Mouse (Mus musculus) CH12.LX (cell line): ENCODE measurements around the gene Akt3. TPM values are rescaled to one million over a fixed set of nuclear protein-coding genes. Genes with fewer than 3 reads are reported as not detected.

ENCODE experiments used
- DNase-seq: peaks from one replicate; pipeline ENCODE4 v3.0.0-alpha.2; 2013; ENCODE audit errors: extremely low read depth
- H3K27ac ChIP-seq: 2 replicates; pipeline ENCODE4 v1.5.1; 2012; ENCODE audit warnings: low read depth, mild to moderate bottlenecking, control low read depth, moderate library complexity; ENCODE audit not compliant: insufficient read depth
- H3K27me3 ChIP-seq: replicated peaks from 2 replicates; pipeline ENCODE3; 2012; ENCODE audit warnings: inconsistent platforms
- H3K36me3 ChIP-seq, 2 experiments: replicated peaks in 1 of 2; 2 replicates each; pipeline versions ENCODE3 to v1.6.1; 2012; ENCODE audit warnings: inconsistent platforms in 1 of 2, low read length in 1 of 2, mild to moderate bottlenecking in 1 of 2, mixed read lengths in 1 of 2, moderate library complexity in 1 of 2; ENCODE audit not compliant: control insufficient read depth in 1 of 2, insufficient read depth in 1 of 2
- H3K4me1 ChIP-seq, 2 experiments: 2 replicates each; pipeline ENCODE4 v1.6.1; 2012; ENCODE audit warnings: inconsistent platforms in 1 of 2, moderate library complexity in 1 of 2; ENCODE audit not compliant: insufficient read depth in 2 of 2, control insufficient read depth in 1 of 2
- H3K4me2 ChIP-seq: 2 replicates; pipeline ENCODE4 v1.6.1; 2012; ENCODE audit warnings: low read depth, mild to moderate bottlenecking, control low read depth; ENCODE audit not compliant: poor library complexity, insufficient read depth, severe bottlenecking
- H3K4me3 ChIP-seq, 3 experiments: fragments of 150-350 bp in 1 of 3; sonication (generic) in 1 of 3; replicated peaks in 1 of 3; 2 replicates each; pipeline versions ENCODE3 to v1.5.1; 2011 to 2012; ENCODE audit warnings: low read depth in 2 of 3, low read length in 2 of 3, mild to moderate bottlenecking in 2 of 3, moderate library complexity in 2 of 3, control low read depth in 1 of 3, improper control_type of control experiment in 1 of 3, inconsistent platforms in 1 of 3, mixed read lengths in 1 of 3; ENCODE audit not compliant: poor library complexity in 1 of 3
- H3K79me2 ChIP-seq: replicated peaks from 2 replicates; pipeline ENCODE4 v1.6.1; 2012; ENCODE audit warnings: mild to moderate bottlenecking, moderate library complexity; ENCODE audit not compliant: control insufficient read depth, poor library complexity, insufficient read depth, severe bottlenecking; ENCODE audit errors: extremely low read depth
- H3K9ac ChIP-seq: 2 replicates; pipeline ENCODE4 v1.6.1; 2012; ENCODE audit warnings: low read depth, mild to moderate bottlenecking, control low read depth, moderate library complexity; ENCODE audit not compliant: insufficient read depth
- H3K9me3 ChIP-seq: replicated peaks from 2 replicates; pipeline ENCODE3; 2012; ENCODE audit warnings: low read length, inconsistent platforms, mixed read lengths
- BHLHE40 ChIP-seq: IDR thresholded peaks from 2 replicates; pipeline ENCODE4 v1.6.1; 2011; ENCODE audit warnings: mild to moderate bottlenecking, low read depth, low read length, improper control_type of control experiment
- CHD2 ChIP-seq: IDR thresholded peaks from 2 replicates; pipeline ENCODE4 v1.6.1; 2011; ENCODE audit warnings: low read length, improper control_type of control experiment
- ELF1 ChIP-seq: IDR thresholded peaks from 2 replicates; pipeline ENCODE4 v1.6.1; 2014; ENCODE audit warnings: low read depth, mild to moderate bottlenecking, inconsistent platforms, low read length, improper control_type of control experiment
- IRF4 ChIP-seq: IDR thresholded peaks from 2 replicates; pipeline ENCODE4 v1.6.1; 2014; ENCODE audit warnings: low read depth, mild to moderate bottlenecking, inconsistent platforms, low read length, improper control_type of control experiment
- JUND ChIP-seq: conservative IDR thresholded peaks from 2 replicates; pipeline ENCODE4 v1.6.1; 2011; ENCODE audit warnings: low read depth, low read length, improper control_type of control experiment
- KAT2A ChIP-seq: IDR thresholded peaks from 2 replicates; pipeline ENCODE4 v1.6.1; 2012; ENCODE audit warnings: low read length, improper control_type of control experiment, inconsistent platforms; ENCODE audit not compliant: insufficient replicate concordance
- MAX ChIP-seq: IDR thresholded peaks from 2 replicates; pipeline ENCODE4 v1.6.1; 2011; ENCODE audit warnings: low read length, improper control_type of control experiment
- MAZ ChIP-seq: IDR thresholded peaks from 2 replicates; pipeline ENCODE4 v1.6.1; 2012; ENCODE audit warnings: low read depth, mild to moderate bottlenecking, inconsistent platforms, low read length, improper control_type of control experiment, moderate library complexity
- MXI1 ChIP-seq: IDR thresholded peaks from 2 replicates; pipeline ENCODE4 v1.6.1; 2011; ENCODE audit warnings: mild to moderate bottlenecking, low read depth, low read length, improper control_type of control experiment
- MYC ChIP-seq: IDR thresholded peaks from 2 replicates; pipeline ENCODE4 v1.6.1; 2011; ENCODE audit warnings: low read depth, mild to moderate bottlenecking, improper control_type of control experiment, low read length
- NELFE ChIP-seq: IDR thresholded peaks from 2 replicates; pipeline ENCODE4 v1.6.1; 2011; ENCODE audit warnings: low read depth, low read length, improper control_type of control experiment
- NRF1 ChIP-seq: IDR thresholded peaks from 2 replicates; pipeline ENCODE4 v1.6.1; 2014; ENCODE audit warnings: low read depth, mild to moderate bottlenecking, inconsistent platforms, low read length, improper control_type of control experiment, moderate library complexity
- POLR2A ChIP-seq: IDR thresholded peaks from 2 replicates; pipeline ENCODE4 v1.6.1; 2011; ENCODE audit warnings: low read depth, mild to moderate bottlenecking, improper control_type of control experiment, low read length
- RAD21 ChIP-seq: IDR thresholded peaks from 2 replicates; pipeline ENCODE4 v1.6.1; 2011; ENCODE audit warnings: low read depth, mild to moderate bottlenecking, low read length, improper control_type of control experiment, moderate library complexity
- SMC3 ChIP-seq: IDR thresholded peaks from 2 replicates; pipeline ENCODE4 v1.6.1; 2011; ENCODE audit warnings: low read depth, low read length, improper control_type of control experiment
- TBP ChIP-seq: conservative IDR thresholded peaks from 2 replicates; pipeline ENCODE4 v1.6.1; 2011; ENCODE audit warnings: low read depth, low read length, improper control_type of control experiment
- TCF12 ChIP-seq: IDR thresholded peaks from 2 replicates; pipeline ENCODE4 v1.6.1; 2014; ENCODE audit warnings: low read depth, mild to moderate bottlenecking, inconsistent platforms, low read length, improper control_type of control experiment
- UBTF ChIP-seq: IDR thresholded peaks from 2 replicates; pipeline ENCODE4 v1.6.1; 2012; ENCODE audit warnings: low read depth, mild to moderate bottlenecking, inconsistent platforms, low read length, improper control_type of control experiment, moderate library complexity
- USF1 ChIP-seq: IDR thresholded peaks from 2 replicates; pipeline ENCODE4 v1.6.1; 2014; ENCODE audit warnings: low read depth, mild to moderate bottlenecking, inconsistent platforms, low read length, improper control_type of control experiment
- ZKSCAN1 ChIP-seq: IDR thresholded peaks from 2 replicates; pipeline ENCODE4 v1.6.1; 2012; ENCODE audit warnings: low read depth, inconsistent platforms, low read length, improper control_type of control experiment, borderline replicate concordance
- ZMIZ1 ChIP-seq: IDR thresholded peaks from 2 replicates; pipeline ENCODE4 v1.6.1; 2012; ENCODE audit warnings: low read depth, mild to moderate bottlenecking, inconsistent platforms, low read length, improper control_type of control experiment
- dilution Hi-C: fragments of 300-500 bp; cut with MboI; formaldehyde crosslinking; loops from 2 replicates; pipeline ENCODE4 v1.14.3; 2020; ENCODE audit warnings: low sequenced_read_pairs; ENCODE audit not compliant: extremely low pct_unique_long_range_greater_than_20kb, extremely low pct_ligation_motif_present
- in situ Hi-C: fragments of 300-500 bp; cut with MboI; formaldehyde crosslinking; loops from 3 replicates; pipeline ENCODE4 v1.14.3; 2019; ENCODE audit warnings: low sequenced_read_pairs, low pct_ligation_motif_present, low pct_unique_long_range_greater_than_20kb, mixed read lengths
- polyA plus RNA-seq: library from polyadenylated mRNA; unstranded; fragments of >175 nt; gene quantifications from 2 replicates; pipeline ENCODE4 v1.2.1, GENCODE M21; 2012; ENCODE audit warnings: low read depth; ENCODE audit not compliant: insufficient read length
- total RNA-seq, 2 experiments: library from RNA; depleted of rRNA; stranded (reverse); fragments of 300-350 nt in 1 of 2; fragments of >200 nt in 1 of 2; gene quantifications; 2 replicates each; pipeline ENCODE4 v1.2.3; 2012 to 2014

Gene Akt3
- total and polyA plus RNA-seq, 3 experiments: 0.34 to 1.3 (median 0.82) TPM

- no peak for DNase-seq
- no peak overlapping the region for H3K9ac ChIP-seq
- H3K4me2 ChIP-seq: no peak overlapping the region
- H3K4me1 ChIP-seq: peaks cover 19 to 54% of the 10 kb centered on the region in 2 experiments
- TF ChIP-seq UBTF (no peak), MAX (no peak), POLR2A (no peak), MXI1 (no peak), IRF4 (no peak), JUND (no peak), SMC3 (no peak), NELFE (no peak), USF1 (no peak), MYC (no peak), BHLHE40 (no peak), MAZ (no peak)
- in situ Hi-C loops: loop anchor here (25.0 kb wide), 1 partner anchor 301 kb away; no protein-coding TSS in a partner anchor
- no peaks in the 10 kb centered on the region for H3K79me2 ChIP-seq
- H3K4me3 ChIP-seq: no peak overlapping the region
- H3K27ac ChIP-seq: 0 out of 2 replicates have a peak overlapping the region, but pooled peaks have one; percentile 13
- H3K9me3 ChIP-seq: no peaks in the 10 kb centered on the region
- H3K27me3 ChIP-seq: no peaks in the 10 kb centered on the region
- dilution Hi-C loops: no loop called here
- H3K36me3 ChIP-seq: peaks cover 3 to 23% of the 10 kb centered on the region in 2 experiments
These were observed 244.2 kb downstream of the Akt3 start for GRCm38 (mm10) chr1:177013776-177014175.

GRCm38 (mm10) chr1:177013313-177013712, 244.7 kb downstream of the Akt3 start:
- dilution Hi-C loops: no loop called here
- no peak for DNase-seq
- Histone ChIP-seq H3K27me3 (no peaks in the 10 kb centered on the region), H3K27ac (no peak overlapping the region), H3K79me2 (no peaks in the 10 kb centered on the region), H3K4me1 (peaks cover 18 to 53% of the 10 kb centered on the region in 2 experiments), H3K4me2 (no peak overlapping the region)
- TF ChIP-seq TCF12 (no peak), USF1 (no peak), POLR2A (no peak), TBP (no peak), ZKSCAN1 (no peak), RAD21 (no peak), IRF4 (no peak), ZMIZ1 (no peak), MAX (no peak), CHD2 (no peak), NRF1 (no peak), MAZ (no peak), MXI1 (no peak), KAT2A (no peak), ELF1 (no peak), SMC3 (no peak), NELFE (no peak)
- TF ChIP-seq, all 38 proteins: peak for 0
- in situ Hi-C loops: loop anchor here (25.0 kb wide), 1 partner anchor 301 kb away; no protein-coding TSS in a partner anchor
- H3K9me3 ChIP-seq: no peaks in the 10 kb centered on the region
- no peak overlapping the region for H3K9ac ChIP-seq
- H3K36me3 ChIP-seq: peaks cover 3 to 23% of the 10 kb centered on the region in 2 experiments
- no peak overlapping the region for H3K4me3 ChIP-seq
